Mouse (Mus musculus) embryonic fibroblast, embryonic 13.5 days (primary cell): ENCODE measurements around the gene Nell2.

Source experiments
- CTCF ChIP-seq: IDR thresholded peaks from 2 replicates; pipeline ENCODE4 v1.5.1; 2011; ENCODE audit warnings: mild to moderate bottlenecking, control low read depth, low read length, moderate library complexity, borderline replicate concordance; ENCODE audit not compliant: insufficient read depth
- POLR2A ChIP-seq: IDR thresholded peaks from 2 replicates; pipeline ENCODE4 v1.6.1; 2011; ENCODE audit warnings: low read depth, mild to moderate bottlenecking, control low read depth, low read length, moderate library complexity

DNA sequence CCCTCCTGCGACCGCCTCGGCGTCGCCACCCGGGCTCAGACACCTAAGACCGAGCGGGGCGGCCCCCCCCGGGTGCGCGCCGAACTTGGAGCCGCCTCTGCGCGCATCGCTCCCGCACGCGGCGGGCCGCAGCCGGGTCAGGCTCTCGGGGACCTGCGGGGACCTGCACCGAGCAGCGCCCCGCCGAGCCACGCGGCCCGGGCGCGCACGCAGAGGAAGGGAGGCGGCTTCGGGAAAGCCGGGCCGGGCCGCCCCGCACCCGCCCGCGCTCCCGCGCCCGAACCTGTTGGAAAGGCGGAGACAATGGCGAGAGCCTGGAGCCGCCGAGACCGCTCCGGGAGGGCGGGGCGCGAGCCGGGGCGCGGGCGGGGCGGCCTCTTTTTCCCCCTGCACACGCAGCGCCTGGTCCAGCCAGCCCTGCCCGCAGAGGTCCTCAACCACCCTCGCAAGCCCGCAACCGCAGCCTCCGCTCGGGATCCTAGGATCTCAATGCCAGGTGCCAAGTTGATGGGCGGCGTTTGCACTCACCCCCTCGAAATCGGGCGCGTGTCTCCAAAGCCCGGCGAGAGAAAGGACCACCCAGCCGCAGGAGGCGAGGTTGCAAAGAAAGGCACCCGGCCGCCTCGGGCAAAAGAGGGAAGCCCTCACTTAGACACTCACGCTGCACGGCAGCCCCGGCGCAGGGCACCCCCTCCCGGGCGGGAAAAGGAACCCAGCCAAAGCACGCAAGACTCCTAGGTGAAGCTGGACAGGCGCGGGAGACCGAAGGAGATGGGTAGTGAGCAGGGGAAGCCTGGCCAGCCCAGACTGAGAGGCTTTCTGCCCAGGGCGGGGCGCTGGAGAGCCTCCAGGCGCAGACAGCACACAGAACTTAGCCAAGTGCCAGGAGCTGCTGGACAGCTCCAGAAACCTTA is at the start of gene Nell2:
- TF ChIP-seq POLR2A (no peak), CTCF (no peak)
